Mouse (Mus musculus) spleen, embryonic (tissue): ENCODE data around the gene Gm47841.

Experiments used
- CTCF ChIA-PET: fragments of 350-600 bp; sonication (Branson Sonifier 250); formaldehyde crosslinking; loops from one replicate; lab custom pipeline; 2022; lab: Charles Lee

Gene Gm47841

DNA sequence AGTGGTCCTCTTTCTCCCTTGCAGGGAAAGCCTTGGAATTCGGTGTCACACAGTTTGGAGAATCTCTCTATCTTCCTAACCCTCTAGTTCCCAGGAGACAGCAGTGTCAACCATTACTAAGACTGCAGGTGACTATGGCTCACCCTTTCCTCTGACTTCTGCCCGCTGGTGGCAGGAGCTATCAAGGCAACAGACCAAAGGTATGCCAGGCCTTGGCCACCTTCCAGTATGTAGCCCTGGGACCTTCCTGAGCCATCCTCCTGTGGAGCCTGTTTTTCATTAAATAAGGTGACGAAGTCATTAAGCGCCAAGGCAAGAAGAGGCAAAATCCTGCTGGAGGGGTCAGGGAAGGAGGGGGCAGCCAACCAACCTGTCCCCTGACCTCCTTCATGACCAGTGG, 28.0 kb upstream of the Gm47841 start:
- CTCF ChIA-PET, result no interaction called here

DNA sequence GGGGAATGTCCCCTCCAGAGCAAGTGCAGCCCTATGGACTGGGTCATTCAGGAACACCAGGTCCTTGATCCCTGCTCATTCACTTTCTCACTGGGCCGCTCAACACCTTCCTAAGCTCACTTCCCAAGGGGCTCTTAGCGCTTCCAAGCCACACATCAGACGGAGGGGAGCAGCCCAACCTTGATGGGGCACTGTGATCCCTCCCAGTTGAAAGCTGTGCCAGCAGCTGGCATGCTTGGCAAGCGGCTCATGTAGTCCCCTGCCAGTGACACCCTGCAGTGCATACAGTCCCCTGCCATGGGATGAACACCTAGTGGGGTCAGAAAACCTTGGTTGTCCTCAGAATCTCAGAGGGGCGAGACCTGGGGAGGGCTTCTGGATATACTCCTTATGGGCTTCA, 26.9 kb upstream of the Gm47841 start:
- CTCF ChIA-PET, result no interaction called here

DNA sequence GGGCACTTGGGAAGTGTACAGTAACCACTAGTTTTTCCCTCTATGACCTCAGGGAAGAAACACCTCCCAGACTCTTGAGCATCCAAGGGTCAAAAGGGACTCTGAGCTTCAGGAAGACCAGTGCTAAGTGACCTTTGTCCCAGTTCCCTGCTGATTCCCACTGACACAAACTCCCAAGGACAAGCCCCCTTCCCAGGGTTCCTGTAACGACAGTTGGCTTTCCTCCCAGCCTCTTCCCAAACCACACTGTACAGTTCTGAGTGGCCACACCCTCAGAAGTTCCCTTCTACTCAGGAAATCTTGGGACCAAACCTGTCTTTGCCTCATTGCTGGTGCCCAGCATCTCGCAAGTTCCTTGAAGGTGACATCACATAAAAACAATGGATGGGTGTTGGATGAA, 25.5 kb upstream of the Gm47841 start:
- CTCF ChIA-PET, result no interaction called here

DNA sequence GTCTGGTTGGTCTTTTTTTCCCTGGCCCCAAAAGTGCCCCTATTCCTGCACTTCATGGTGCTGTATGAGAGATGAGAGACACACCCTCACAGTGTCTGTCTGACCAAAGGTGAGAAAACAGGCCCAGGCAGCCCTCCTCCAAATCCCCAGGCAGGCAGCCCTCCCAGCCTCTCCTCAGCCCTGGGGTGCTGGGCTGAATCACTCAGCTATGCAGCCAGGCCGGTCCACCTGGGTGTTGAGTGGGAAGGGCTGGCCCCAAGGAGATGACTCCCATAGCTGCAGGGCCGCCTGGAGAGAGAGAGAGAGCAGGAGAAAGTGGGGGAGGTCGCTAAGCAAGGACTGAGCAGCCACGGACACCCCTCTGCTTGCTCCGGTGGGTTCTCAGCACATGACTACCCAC, 23.6 kb upstream of the Gm47841 start:
- CTCF ChIA-PET, result no interaction called here

DNA sequence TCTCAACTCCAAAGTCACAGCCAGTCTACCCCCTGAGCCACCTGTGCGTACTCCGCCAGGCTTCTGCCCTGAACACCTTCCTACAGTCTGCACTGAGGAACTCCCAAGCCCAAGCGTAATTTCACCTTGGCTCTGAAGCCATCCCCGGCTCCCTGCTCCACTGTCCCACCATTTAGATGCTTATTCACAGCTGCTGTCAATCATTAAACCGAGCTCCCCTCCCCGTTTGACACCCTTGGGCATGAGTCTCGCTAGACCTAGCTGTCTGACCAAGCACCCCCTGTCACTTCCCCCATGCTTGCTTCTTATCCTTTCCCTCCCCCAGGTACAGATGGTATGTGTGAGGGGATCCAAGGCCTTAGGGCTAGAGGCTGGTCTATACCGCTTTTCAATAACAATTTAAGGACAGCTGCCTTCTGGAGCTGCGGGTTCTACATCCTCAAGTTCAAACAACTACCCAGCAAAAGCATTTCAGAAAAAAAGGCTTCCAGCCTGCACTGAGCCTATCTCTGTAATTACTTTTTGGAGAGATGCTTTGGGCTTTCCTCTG, 22.5 kb upstream of the Gm47841 start:
- CTCF ChIA-PET, result no interaction called here

DNA sequence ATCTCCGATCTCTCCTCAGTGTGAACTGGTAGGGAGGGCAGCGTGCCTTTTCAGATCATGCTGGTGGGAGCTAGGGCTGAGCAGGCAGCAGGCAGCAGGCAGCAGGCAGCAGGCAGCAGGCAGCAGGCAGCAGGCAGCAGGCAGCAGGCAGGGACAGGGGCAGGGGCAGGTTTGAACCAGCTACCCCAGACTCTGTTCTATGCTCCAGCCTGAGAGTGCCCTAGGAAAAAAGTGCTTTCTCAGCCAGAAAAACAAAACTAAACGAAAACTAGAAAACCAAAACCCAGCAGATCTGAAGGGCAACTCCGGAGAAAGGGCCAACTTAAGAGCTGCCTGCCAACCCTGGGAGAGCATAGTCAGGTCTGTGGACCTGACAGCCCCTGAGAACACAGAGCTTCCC, 21.5 kb upstream of the Gm47841 start:
- CTCF ChIA-PET, result no interaction called here

DNA sequence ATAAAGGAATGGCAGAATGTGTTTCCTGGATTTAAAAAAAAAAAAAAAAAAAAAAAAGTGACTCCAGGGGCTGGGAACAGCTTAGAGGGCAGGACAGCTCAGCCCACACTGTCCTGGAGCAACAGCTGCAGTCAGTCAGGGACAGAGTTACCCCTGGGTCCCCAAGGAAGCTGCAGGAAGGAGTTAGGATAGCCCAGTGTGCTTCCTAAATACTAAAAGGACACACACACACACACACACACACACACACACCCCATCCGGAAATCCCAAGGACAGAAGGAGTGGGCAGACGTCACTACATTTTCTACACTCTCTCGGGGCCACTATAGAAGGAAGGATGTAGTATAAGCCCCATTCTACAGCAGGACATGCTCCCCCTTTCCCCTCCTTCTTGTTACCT, 20.8 kb upstream of the Gm47841 start:
- CTCF ChIA-PET, result no interaction called here

DNA sequence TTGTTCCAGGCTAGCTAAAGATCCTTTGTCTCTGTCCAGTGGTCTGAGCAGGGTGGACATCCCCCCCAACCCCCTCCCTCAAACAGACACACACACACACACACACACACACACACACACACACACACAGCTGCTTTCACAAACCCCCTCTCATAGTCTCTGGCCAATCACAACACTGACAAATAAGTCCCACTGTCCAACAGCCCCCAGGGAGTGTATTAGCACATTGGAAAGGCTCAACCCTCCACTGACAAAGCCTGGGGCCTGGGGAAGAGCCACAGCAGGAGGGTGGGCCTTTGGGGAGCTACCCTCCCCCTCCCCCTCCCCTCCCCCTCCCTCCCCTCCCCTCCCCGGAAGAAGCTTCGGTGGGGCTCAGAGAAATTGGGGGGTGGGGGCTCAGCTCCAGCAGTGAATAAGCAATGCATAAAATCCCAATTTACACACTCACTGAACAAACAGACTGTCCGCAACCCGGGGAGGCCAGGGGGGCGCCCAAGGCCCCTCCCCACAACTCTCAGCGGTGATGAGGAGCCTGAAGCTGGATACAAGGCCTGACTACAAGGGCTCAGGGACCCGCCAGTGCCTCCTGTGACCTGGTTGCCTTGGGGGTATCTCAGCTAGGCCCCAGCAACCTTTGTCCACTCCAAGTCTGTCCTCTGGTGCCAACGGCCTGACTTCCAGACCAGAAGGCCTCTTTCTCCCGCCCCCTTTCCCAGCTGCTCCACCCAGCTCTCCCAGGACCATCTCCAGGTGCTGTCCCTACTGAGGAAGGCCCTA, 19.9 kb upstream of the Gm47841 start:
- CTCF ChIA-PET, result interaction anchor here (0.6 kb wide), 1 partner anchor 19 kb away, joined by 8 read pairs; no protein-coding TSS in a partner anchor

DNA sequence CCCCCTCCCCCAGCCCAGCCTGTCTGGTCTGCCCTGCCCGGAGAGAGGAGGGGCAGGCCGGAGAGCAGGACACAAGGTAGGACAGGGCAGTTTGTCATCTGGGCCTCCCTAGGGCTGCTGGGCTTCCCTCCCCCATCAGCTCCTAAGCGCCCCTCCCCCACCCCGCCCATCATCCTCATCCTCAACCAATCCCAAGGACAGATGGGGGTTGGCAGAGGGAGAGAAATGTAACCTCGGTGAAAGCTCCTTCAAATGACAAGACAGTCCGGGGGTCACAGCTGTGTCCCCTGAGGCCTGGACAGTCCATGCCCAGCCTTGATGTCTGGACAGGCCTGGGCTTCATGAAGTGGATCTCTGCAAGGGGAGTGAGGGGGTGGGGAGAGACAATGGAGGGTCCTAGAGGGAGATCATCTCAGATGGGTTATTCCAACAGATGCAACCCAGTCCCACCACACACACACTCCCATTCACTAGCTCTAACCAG, 19.2 kb upstream of the Gm47841 start:
- CTCF ChIA-PET, result interaction anchor here (0.6 kb wide), 1 partner anchor 18 kb away, joined by 8 read pairs; no protein-coding TSS in a partner anchor

DNA sequence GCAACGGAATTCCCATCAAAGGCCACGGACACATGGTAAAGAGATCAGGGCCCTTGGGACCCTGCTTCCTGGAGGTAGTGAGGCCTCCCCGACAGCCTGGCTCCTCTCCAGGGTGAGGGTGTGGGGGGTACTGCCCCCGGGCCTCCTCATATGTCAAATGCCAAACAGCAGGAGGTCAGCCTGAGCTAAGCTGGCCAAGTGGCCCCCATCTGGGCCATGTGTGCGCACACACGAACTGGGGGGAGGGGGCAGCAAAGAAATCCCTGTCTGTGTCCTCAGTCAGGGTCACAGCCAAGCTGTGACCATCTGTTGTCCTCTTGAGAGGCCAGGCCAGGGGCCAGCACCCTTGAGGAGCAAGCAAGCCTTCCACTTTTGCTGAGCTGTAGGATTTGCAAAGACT, 17.9 kb upstream of the Gm47841 start:
- CTCF ChIA-PET, result no interaction called here

DNA sequence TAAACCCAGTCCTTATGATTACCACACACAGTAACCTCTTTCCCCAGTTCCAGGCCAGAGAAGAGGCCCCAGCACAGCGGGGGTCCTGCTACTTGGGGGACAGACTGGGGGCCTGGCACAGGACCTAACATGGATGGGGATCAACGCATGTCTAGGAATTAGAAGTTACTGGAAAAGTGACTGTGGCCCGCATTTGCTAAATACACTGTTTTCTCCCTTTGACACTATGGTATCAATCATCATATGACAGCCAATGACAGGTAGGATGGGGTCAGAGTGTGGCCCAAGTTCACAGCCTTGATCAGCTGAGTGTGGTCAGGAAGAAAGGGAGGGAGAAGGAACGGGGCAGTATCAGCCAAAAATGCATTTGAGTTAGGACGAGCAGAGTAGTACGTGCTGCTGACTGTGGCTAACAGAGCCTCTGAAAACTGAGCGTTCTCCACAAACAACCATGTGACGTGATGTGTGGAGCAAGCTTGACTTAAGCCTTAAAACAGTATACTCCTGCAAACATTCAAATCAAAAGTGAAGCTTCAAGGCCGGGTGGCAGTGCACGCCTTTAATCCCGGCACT, 13.2 kb upstream of the Gm47841 start:
- CTCF ChIA-PET, result no interaction called here

DNA sequence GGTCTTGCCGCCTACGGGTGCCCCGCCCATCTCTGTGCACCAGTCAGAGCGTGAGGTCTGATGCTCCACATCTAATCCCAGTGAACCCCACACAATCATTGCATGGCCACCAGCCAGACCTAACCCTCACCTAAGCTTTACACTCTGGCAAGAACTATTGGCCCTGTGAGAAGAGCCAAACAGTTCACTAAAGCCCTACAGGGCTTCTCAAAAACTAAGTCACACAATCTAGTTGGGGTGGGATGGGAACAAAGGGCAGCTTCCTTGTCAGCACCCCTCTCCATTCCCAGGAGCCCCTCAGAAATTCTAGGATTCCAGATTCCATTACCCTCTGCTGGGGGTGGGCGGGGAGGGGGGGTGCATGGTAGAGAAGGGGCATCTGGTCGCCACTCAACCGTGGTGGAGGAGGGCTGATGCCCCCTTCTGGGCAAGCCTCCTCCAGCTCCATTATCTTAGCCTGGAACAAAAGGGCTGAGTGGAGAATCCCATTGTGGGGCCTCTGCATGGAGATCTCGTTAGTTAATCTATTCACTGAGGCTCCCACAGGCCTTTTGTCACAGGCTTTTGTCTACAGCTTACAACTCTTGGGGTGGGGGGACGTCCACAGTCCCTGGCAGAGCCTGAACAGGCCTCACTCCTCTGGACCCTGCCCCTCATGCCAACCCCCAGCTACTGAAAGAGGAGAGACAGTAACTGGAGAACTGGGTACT, 12.5 kb upstream of the Gm47841 start:
- CTCF ChIA-PET, result no interaction called here

DNA sequence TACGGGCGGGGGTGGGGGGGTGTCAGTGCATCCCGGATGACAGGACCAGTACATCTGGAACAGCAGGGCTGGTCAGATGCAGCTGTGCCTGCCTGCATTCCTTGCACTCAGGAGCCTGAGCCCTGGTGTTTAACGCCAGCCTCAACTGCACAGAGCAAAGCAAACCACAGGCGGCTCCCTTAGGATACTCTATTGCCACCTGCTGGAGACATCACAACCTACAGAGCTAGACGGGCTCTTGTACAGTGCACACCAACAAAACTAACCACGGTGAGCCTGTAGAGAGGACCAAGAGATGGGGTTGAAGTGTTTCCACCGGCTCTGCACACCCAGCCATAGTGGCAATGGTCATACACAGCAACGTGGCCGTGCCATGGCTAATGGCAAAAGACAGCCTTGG, 9.0 kb upstream of the Gm47841 start:
- CTCF ChIA-PET, result no interaction called here

DNA sequence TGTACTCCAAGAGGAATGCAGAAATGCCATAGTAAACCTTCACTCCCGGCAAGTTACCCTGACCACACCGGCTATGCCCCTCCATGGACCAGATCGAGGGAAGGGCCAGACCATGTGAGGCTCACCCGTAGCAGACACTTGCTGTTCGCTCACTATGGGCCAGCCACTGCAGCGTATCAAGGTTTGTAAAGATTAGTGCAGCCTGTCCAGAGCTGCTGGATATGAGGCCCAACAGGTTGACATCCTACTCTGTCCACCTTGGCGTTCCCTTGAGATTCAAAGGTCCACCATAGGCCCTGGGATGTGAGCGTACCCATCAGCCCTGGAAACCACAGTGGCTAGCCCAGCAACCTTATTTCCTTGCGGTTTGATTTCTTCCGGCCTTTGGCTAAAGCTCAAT, 7.3 kb upstream of the Gm47841 start:
- CTCF ChIA-PET, result no interaction called here

DNA sequence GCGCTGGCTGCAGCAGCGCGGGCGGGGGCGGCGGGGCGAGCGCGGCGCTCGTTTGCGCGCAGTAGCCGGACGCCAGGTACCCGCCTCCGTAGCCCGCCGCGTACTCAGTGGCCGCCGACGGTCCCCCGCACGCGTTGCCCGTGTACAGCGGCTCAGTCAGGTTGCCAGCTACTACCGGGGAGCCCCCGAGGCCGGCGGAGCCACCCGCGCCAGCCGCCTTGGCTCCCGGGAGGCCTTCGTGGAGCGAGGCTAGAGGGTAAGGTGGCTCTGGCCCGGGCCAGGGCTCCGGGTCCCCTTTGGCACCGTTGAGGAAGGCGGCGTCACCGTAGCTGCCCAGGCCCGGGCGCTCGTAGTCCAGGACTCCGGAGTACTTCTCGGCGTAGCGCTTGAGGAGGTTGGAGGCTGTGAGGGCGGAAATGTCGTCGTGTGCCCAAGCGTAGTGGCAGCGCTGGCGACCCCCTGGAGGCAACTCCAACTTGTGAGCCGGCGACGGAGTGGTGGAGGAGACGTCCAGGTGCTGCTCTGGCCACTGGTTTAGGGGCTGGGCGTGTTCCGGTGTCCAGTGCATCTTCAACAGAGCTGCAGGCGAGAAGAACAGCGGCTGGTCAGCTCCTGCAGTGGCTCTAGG, 6.7 kb upstream of the Gm47841 start:
- CTCF ChIA-PET, result no interaction called here

DNA sequence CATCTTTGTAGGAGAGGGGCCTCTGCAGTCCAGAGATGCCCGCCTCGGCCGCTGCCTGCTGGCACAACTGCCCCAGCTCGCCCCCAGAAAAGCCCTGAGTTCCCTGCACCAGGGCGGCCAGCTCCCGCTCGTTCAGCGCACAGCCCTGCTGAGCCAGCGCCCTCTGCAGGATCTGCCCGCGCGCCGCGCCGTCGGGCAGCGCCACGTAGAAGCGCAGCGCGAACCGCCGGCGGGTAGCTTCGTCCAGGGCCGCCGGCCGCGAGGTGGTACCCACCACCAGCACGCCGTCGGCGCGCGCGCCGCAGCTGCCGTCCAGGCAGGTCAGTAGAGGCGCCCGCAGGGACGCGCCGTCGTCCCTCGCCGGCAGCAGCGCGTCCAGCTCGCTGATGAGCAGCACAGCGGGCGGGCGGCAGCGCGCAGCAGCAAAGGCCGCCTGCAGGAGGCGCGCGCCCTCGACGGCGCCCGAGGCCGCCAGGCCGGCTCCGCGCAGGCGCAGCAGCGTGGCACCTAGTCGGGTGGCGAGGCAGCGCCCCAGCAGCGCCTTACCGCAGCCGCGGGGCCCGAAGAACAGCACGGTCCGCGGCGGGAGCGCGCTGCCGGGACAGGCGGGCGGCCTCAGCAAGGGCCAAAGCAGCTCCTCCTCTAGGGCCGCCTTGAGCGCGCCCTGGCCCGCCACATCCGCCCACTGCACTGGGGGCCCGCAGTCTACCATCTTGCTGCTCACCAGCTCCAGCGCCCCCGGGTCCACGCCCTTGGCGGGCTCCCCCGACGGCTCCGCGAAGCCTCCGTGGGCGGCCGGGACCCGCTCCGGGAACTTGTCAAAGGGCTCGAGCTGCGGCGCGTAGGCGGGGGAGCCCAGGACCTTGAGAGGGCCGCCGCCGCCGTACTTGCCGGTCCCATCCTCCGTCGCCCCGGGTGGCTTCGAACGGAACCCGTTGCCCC, 5.6 kb upstream of the Gm47841 start:
- CTCF ChIA-PET, result no interaction called here

DNA sequence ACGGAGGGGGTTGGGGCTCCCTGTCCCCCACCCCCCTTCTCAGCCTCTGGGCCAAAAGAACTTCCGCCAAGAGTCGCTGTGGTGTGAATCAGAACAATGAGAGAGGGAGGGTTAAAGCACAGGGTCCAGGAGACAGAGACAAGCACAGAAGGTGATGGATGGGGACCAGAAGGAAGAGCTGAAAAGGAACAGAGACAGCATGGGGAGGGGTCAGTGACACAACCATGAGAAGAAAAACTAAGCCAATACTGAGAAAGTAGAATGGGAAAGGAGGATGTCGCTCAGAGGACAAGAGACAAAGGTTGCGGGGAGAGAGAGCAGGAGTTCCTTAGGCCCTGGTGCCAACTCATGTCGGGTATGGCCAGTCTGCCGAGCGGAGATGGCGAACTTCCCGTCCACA, 4.7 kb upstream of the Gm47841 start:
- CTCF ChIA-PET, result no interaction called here

DNA sequence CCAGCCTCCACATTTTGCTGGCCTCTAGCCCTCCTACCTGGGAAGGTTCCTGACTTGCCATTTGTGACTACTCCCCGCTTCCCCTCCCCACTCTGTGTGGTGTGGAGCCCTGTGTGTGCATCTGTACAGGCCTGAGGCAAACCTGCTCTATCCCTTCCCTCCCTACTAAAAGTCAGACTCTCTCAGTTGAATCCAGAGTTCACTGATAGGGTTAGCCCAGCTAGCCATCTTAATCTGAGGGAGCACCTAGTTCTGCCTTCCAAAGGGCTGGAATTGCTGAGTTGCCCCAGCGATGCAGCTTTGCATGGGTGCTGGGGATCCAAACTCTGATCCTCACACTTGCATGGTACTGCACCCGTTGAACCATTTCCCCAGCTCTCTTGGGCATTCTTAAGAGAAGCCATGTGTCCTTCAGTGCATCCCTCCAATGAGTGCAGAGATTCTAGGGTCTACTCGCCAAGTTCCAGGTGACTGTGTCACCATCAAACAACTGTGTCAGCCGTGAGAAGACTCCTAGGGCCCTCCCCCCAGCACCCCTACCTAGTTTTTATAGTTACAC, 1.2 kb upstream of the Gm47841 start:
- CTCF ChIA-PET, result interaction anchor here (0.6 kb wide), 1 partner anchor 18 kb away, joined by 8 read pairs; no protein-coding TSS in a partner anchor

DNA sequence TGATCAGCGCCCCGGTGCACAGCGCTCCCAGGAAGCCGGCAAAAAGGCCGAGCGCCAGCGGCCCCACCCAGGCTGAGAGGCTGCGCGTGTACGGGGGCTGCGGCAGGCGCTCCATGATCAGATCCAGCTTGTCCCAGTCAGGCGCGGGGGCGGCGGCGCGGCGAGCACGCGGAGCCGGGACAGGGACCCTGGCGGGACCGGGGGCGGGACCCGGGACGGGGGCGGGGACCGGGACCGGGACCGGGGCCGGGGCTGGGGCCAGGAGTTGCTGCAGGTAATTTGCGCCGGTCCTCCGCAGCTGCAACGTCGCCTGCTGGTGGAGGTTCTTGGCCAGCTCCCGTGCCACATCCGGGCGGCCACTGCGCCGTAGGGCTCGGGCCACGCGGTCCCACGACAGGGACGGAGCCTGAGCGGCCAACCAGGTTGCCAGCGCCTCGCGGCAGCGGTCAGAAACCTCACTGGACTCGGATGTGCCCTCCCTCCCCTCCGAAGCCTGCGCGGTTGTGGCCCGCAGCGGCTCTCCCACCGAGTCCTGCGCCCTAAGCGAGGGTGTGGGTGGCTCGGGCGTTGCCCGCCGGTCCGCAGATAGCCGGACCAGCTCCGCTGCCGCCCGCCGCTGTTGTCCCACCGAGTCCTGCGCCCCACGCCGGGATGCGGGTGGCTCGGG, 537 bp downstream of the Gm47841 start:
- CTCF ChIA-PET, result no interaction called here

DNA sequence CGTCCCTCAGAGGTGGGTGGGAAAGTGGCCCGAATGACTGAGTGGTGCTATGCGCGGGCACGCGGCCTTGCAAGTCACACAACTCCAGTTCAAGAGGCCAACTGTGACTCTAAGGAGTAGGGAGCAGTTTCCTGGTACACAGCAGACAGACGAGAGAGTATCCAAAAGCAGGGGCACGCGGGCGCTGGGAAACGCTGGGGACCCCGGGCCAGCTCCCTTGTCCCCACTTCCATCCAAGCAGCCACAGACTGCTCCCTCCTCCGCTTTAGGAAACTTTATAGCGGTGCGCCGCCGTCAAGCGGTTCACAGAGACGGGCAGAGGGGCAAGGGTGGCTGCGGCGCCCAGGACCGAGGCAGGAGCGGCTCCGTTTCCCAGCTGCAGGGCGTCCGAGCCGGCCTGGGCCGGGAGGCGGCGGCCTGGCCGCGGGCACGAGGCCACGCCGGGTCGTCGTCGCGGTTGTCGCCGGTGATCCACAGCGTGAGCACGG, 1.1 kb downstream of the Gm47841 start:
- CTCF ChIA-PET, result no interaction called here
